Mouse (Mus musculus) MEL (cell line): ENCODE data around the gene Cwc22.

Experiments
- CTCF ChIP-seq, 3 experiments: IDR thresholded peaks in 2 of 3; conservative IDR thresholded peaks in 1 of 3; 2 replicates each; pipeline ENCODE4 v1.5.1; 2011 to 2012; ENCODE audit warnings: low read length in 3 of 3, low read depth in 2 of 3, mild to moderate bottlenecking in 2 of 3, improper control_type of control experiment in 1 of 3, inconsistent platforms in 1 of 3, mixed read lengths in 1 of 3, moderate library complexity in 1 of 3; ENCODE audit not compliant: control insufficient read depth in 1 of 3, insufficient read depth in 1 of 3, poor library complexity in 1 of 3, severe bottlenecking in 1 of 3
- EP300 ChIP-seq, 2 experiments: IDR thresholded peaks; 2 replicates each; pipeline ENCODE4 v1.6.1; 2011; ENCODE audit warnings: improper control_type of control experiment in 2 of 2, low read length in 2 of 2, low read depth in 1 of 2, mild to moderate bottlenecking in 1 of 2
- GATA1 ChIP-seq: IDR thresholded peaks from 2 replicates; pipeline ENCODE4 v1.6.1; 2011; ENCODE audit warnings: low read depth, low read length, improper control_type of control experiment
- HCFC1 ChIP-seq: IDR thresholded peaks from 2 replicates; pipeline ENCODE4 v1.6.1; 2012; ENCODE audit warnings: low read depth, mild to moderate bottlenecking, inconsistent platforms, low read length, improper control_type of control experiment, moderate library complexity
- JUND ChIP-seq: IDR thresholded peaks from 2 replicates; pipeline ENCODE4 v1.6.1; 2011; ENCODE audit warnings: low read depth, mild to moderate bottlenecking, improper control_type of control experiment, low read length
- MAFK ChIP-seq: IDR thresholded peaks from 2 replicates; pipeline ENCODE4 v1.6.1; 2011; ENCODE audit warnings: low read depth, mild to moderate bottlenecking, low read length, improper control_type of control experiment, borderline replicate concordance
- MAZ ChIP-seq: IDR thresholded peaks from 2 replicates; pipeline ENCODE4 v1.6.1; 2012; ENCODE audit warnings: low read depth, mild to moderate bottlenecking, inconsistent platforms, low read length, improper control_type of control experiment
- MEF2A ChIP-seq: IDR thresholded peaks from 2 replicates; pipeline ENCODE4 v1.6.1; 2014; ENCODE audit warnings: low read depth, mild to moderate bottlenecking, inconsistent platforms, low read length, improper control_type of control experiment; ENCODE audit not compliant: poor library complexity, insufficient replicate concordance, severe bottlenecking; ENCODE audit errors: extremely low read depth
- POLR2A ChIP-seq, 2 experiments: IDR thresholded peaks; 2 replicates each; pipeline ENCODE4 v1.6.1; 2011 to 2012; ENCODE audit warnings: low read length in 2 of 2, mild to moderate bottlenecking in 2 of 2, control low read depth in 1 of 2, improper control_type of control experiment in 1 of 2, low read depth in 1 of 2, moderate library complexity in 1 of 2; ENCODE audit not compliant: control insufficient read depth in 1 of 2, insufficient read depth in 1 of 2, poor library complexity in 1 of 2
- RAD21 ChIP-seq: IDR thresholded peaks from 2 replicates; pipeline ENCODE4 v1.6.1; 2011; ENCODE audit warnings: mild to moderate bottlenecking, low read depth, low read length, improper control_type of control experiment
- RCOR1 ChIP-seq: IDR thresholded peaks from 2 replicates; pipeline ENCODE4 v1.6.1; 2012; ENCODE audit warnings: low read depth, mild to moderate bottlenecking, inconsistent platforms, low read length, improper control_type of control experiment
- TAL1 ChIP-seq: IDR thresholded peaks from 2 replicates; pipeline ENCODE4 v1.6.1; 2012; ENCODE audit warnings: mild to moderate bottlenecking, inconsistent platforms, low read length, moderate library complexity, mixed read lengths
- TBP ChIP-seq: IDR thresholded peaks from 2 replicates; pipeline ENCODE4 v1.8.0; 2011; ENCODE audit warnings: low read depth, low read length, improper control_type of control experiment
- ZNF384 ChIP-seq: IDR thresholded peaks from 2 replicates; pipeline ENCODE4 v1.6.1; 2012; ENCODE audit warnings: low read depth, mild to moderate bottlenecking, inconsistent platforms, low read length, improper control_type of control experiment

DNA sequence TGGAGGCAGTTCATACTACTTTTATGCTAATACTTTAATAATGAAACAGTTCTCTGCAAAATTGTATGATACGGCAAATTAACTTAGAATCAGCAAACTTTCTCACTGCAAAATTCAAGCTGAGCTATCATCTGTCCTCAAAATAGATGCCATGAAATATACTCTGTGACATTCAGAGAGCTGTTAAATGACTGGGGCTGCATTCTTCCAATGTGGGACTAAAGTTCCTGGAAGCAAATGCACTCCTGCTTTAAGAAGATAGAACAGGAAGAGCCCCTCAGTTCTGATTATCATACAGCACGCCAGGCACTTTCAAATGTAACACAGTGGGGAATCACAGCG lies 48.6 kb downstream of the Cwc22 start:
- TF ChIP-seq CTCF (IDR thresholded peaks at IDR 0.05 in 2 of 3, conservative IDR thresholded peaks at IDR 0.05 in 1 of 3; ENCODE audit: control insufficient read depth in 1 of 3, insufficient read depth in 1 of 3, low read depth in 2 of 3, low read length in 3 of 3, poor library complexity in 1 of 3, severe bottlenecking in 1 of 3) (no peak), TBP (no peak), RAD21 (no peak), POLR2A (IDR thresholded peaks at IDR 0.05; ENCODE audit: control insufficient read depth in 1 of 2, insufficient read depth in 1 of 2, low read depth in 1 of 2, low read length in 2 of 2, poor library complexity in 1 of 2) (no peak), EP300 (IDR thresholded peaks at IDR 0.05; ENCODE audit: low read depth in 1 of 2, low read length in 2 of 2) (no peak), JUND (no peak), HCFC1 (no peak), MAZ (no peak), MEF2A (no peak), GATA1 (no peak), MAFK (no peak), ZNF384 (no peak), RCOR1 (no peak), TAL1 (no peak)
